Mouse (Mus musculus): ENCODE results near the gene Klhl7.

The Klhl7 gene

GRCm38 (mm10) chr5:24172092-24172491 is 71.7 kb downstream of the Klhl7 start:
- DNase-seq (ENCODE audit: low spot score) = no peak

- no peak for DNase-seq (ENCODE audit: low spot score)
Observed at GRCm38 (mm10) chr5:24181514-24182295, 81.3 kb downstream of the Klhl7 start.

GRCm38 (mm10) chr5:24182296-24182734 is 81.9 kb downstream of the Klhl7 start:
- DNase-seq (ENCODE audit: low spot score) = no peak

GRCm38 (mm10) chr5:24183096-24183495 is 82.7 kb downstream of the Klhl7 start:
- no peak for DNase-seq (ENCODE audit: low spot score)

- DNase-seq (ENCODE audit: low spot score) = no peak
Observed at GRCm38 (mm10) chr5:24184011-24184410, 83.6 kb downstream of the Klhl7 start.

- no peak for DNase-seq (ENCODE audit: low spot score)
Observed at GRCm38 (mm10) chr5:24188476-24188875, 88.1 kb downstream of the Klhl7 start.

GRCm38 (mm10) chr5:24191821-24192220 is 91.4 kb downstream of the Klhl7 start:
- DNase-seq (ENCODE audit: low spot score) = no peak

- no peak for DNase-seq (ENCODE audit: low spot score)
Observed at GRCm38 (mm10) chr5:24201006-24201405, 100.6 kb downstream of the Klhl7 start.

GRCm38 (mm10) chr5:24202492-24202891 is 102.1 kb downstream of the Klhl7 start:
- no peak for DNase-seq (ENCODE audit: low spot score)

GRCm38 (mm10) chr5:24203266-24203665 is 102.9 kb downstream of the Klhl7 start:
- DNase-seq (ENCODE audit: low spot score) = no peak

- DNase-seq (ENCODE audit: low spot score) = no peak
Observed at GRCm38 (mm10) chr5:24207965-24208364, 107.6 kb downstream of the Klhl7 start.

- DNase-seq (ENCODE audit: low spot score) = no peak
Observed at GRCm38 (mm10) chr5:24208505-24208904, 108.1 kb downstream of the Klhl7 start.
